Mouse (Mus musculus): ENCODE data around the gene Mtch2.

Gene Mtch2

GRCm38 (mm10) chr2:90904076-90904855 lies 57.3 kb downstream of the Mtch2 start, which contains the start of the genes Kbtbd4 and Ndufs3:
Gene Kbtbd4, plus strand, starts transcription at chr2:90904740.
Gene Ndufs3, minus strand, starts transcription at chr2:90904827.
- DNase-seq (ENCODE audit: extremely low read depth, insufficient read length, low spot score), result peak; percentile 89

GRCm38 (mm10) chr2:90904856-90905224 lies 57.9 kb downstream of the Mtch2 start:
- DNase-seq (ENCODE audit: extremely low read depth, insufficient read length, low spot score), result no peak

GRCm38 (mm10) chr2:90906721-90907120 lies 59.8 kb downstream of the Mtch2 start:
- no peak for DNase-seq (ENCODE audit: extremely low read depth, insufficient read length, low spot score)

GRCm38 (mm10) chr2:90910861-90911260 lies 63.9 kb downstream of the Mtch2 start:
- DNase-seq (ENCODE audit: extremely low read depth, insufficient read length, low spot score), result no peak

- no peak for DNase-seq (ENCODE audit: extremely low read depth, insufficient read length, low spot score)
Measured at GRCm38 (mm10) chr2:90911668-90912067, 64.7 kb downstream of the Mtch2 start.

GRCm38 (mm10) chr2:90913671-90914070 lies 66.7 kb downstream of the Mtch2 start:
- DNase-seq (ENCODE audit: extremely low read depth, insufficient read length, low spot score), result no peak

- no peak for DNase-seq (ENCODE audit: extremely low read depth, insufficient read length, low spot score)
Measured at GRCm38 (mm10) chr2:90915516-90915915, 68.6 kb downstream of the Mtch2 start.

All from 3134 (cell line).